ENCODE assay signal across 8 mouse cellular contexts in genomic region chr6:47920447-47921340, GRCm38 (mm10). TPM values are rescaled to one million over a fixed set of nuclear protein-coding genes. Genes with fewer than 3 reads are reported as not detected.
DNase-seq lines count a peak whose midpoint lies in the region; ATAC-seq and TF ChIP-seq lines count a peak whose summit lies in the region.

TSS of gene Zfp212 (plus strand) at chr6:47920476.

- intact Hi-C loops in heart, postnatal 36 days (cut with DNase I) = loop anchor here (1.0 to 10.0 kb wide), 3 partner anchors 44 to 164 kb away; partner anchors contain the start of genes Zfp282, Zfp398 and Zfp746

- H3K36me3 ChIP-seq in forebrain, postnatal 0 days (ENCODE audit: insufficient read depth) = no peaks in the 10 kb centered on the region
- H3K36me3 ChIP-seq in lung, embryonic 14.5 days (ENCODE audit: insufficient read depth) = no peaks in the 10 kb centered on the region

- DNase-seq in MEL-GATA-1-ER (ENCODE audit: extremely low read depth, low read depth) = peak; percentile 75
- peak; percentile 91 for DNase-seq in cerebellum, adult 2 months
- DNase-seq in forebrain, postnatal 0 days = peak; percentile 94
- peak; percentile 85 to 91 for DNase-seq in heart, postnatal 36 days
- peak; percentile 82 to 86 for DNase-seq in layer of hippocampus, adult 8-10 months (ENCODE audit: low spot score in 2 of 2)
- peak; percentile 95 for DNase-seq in lung, embryonic 14.5 days
- peak; percentile 88 for DNase-seq in testis, postnatal 14 days (ENCODE audit: low spot score)

- no peaks in the 10 kb centered on the region for H3K9me3 ChIP-seq in forebrain, postnatal 0 days (ENCODE audit: low read length)
- H3K9me3 ChIP-seq in lung, embryonic 14.5 days (ENCODE audit: low read depth, low read length) = no peaks in the 10 kb centered on the region

- WGBS in cerebellum, adult 2 months = under 1% methylated on average over 67 of the region's 67 CpGs
- WGBS in forebrain, postnatal 0 days = under 1% methylated on average over 67 of the region's 67 CpGs
- WGBS in lung, embryonic 14.5 days = 1% methylated on average over 67 of the region's 67 CpGs

- peaks cover 6% of the 10 kb centered on the region for H3K4me1 ChIP-seq in cerebellum, adult 2 months (ENCODE audit: control insufficient read depth, insufficient read depth, low read length)
- H3K4me1 ChIP-seq in forebrain, postnatal 0 days (ENCODE audit: insufficient read depth) = peaks cover 10% of the 10 kb centered on the region
- peaks cover 7% of the 10 kb centered on the region; the same call in 1 of the 2 replicates for H3K4me1 ChIP-seq in lung, embryonic 14.5 days (ENCODE audit: insufficient read depth)

- H3K27me3 ChIP-seq in cerebellum, adult 2 months (ENCODE audit: control insufficient read depth, insufficient read depth, low read length) = no peaks in the 10 kb centered on the region
- no peaks in the 10 kb centered on the region for H3K27me3 ChIP-seq in forebrain, postnatal 0 days (ENCODE audit: insufficient read depth, low read length)
- H3K27me3 ChIP-seq in lung, embryonic 14.5 days (ENCODE audit: insufficient read depth, low read length) = no peaks in the 10 kb centered on the region

- peak within 1 kb of the TSS; percentile 82 for H3K4me3 ChIP-seq in cerebellum, adult 2 months (replicated peaks; ENCODE audit: insufficient read depth, low read depth, low read length)
- peak within 1 kb of the TSS; percentile 63 for H3K4me3 ChIP-seq in forebrain, postnatal 0 days (ENCODE audit: low read depth, low read length)
- H3K4me3 ChIP-seq in lung, embryonic 14.5 days (ENCODE audit: low read depth, low read length) = peak within 1 kb of the TSS; percentile 84

- TF ChIP-seq POLR2A in cerebellum, adult 2 months (IDR thresholded peaks at IDR 0.05; ENCODE audit: borderline replicate concordance, insufficient read depth, low read length) = peak; percentile 62

- TF ChIP-seq CTCF in cerebellum, adult 2 months (IDR thresholded peaks at IDR 0.05; ENCODE audit: borderline replicate concordance, insufficient read depth, low read depth, low read length) = peak; percentile 59
- peak; percentile 81 for TF ChIP-seq CTCF in forebrain, postnatal 0 days (IDR thresholded peaks at IDR 0.05; ENCODE audit: low read depth)
- TF ChIP-seq CTCF in lung, embryonic 14.5 days (IDR thresholded peaks at IDR 0.05; ENCODE audit: low read depth) = peak; percentile 72

- peak within 1 kb of the TSS; percentile 66 for H3K9ac ChIP-seq in forebrain, postnatal 0 days
- peak within 1 kb of the TSS; percentile 86 for H3K9ac ChIP-seq in lung, embryonic 14.5 days

- peak; percentile 98 for ATAC-seq in forebrain, postnatal 0 days
- peak; percentile 97 for ATAC-seq in lung, embryonic 14.5 days (ENCODE audit: insufficient read depth)
- peak; percentile 93 for ATAC-seq in neutrophil, adult 5-6 weeks (ENCODE audit: extremely low read depth, insufficient number of reproducible peaks, low FRiP score, poor library complexity, severe bottlenecking)

- peak within 1 kb of the TSS; percentile 76 for H3K4me2 ChIP-seq in forebrain, postnatal 0 days (ENCODE audit: low read depth)
- H3K4me2 ChIP-seq in lung, embryonic 14.5 days = peak within 1 kb of the TSS; percentile 84

- peak within 1 kb of the TSS; percentile 82 for H3K27ac ChIP-seq in cerebellum, adult 2 months (ENCODE audit: insufficient read depth, low read length)
- peak within 1 kb of the TSS; percentile 95 for H3K27ac ChIP-seq in forebrain, postnatal 0 days (ENCODE audit: low read depth, low read length)
- H3K27ac ChIP-seq in lung, embryonic 14.5 days (ENCODE audit: low read depth) = peak within 1 kb of the TSS; percentile 97

RNA-seq across cellular contexts. Expression of gene Zfp212, which starts in this region (rescaled TPM):
- polyA plus RNA-seq in cerebellum, adult 2 months (2012; rRNA removed) = 17.2 and 19.0 TPM in 2 replicates
- 12.8 and 17.0 TPM in 2 replicates for total RNA-seq in forebrain, postnatal 0 days (2014; rRNA removed)
- polyA plus RNA-seq in forebrain, postnatal 0 days (2015; fragmentation: Nextera tagmentation; extraction: Ambion mirVana) = 19.3 and 21.8 TPM in 2 replicates
- total RNA-seq in heart, postnatal 36 days (2021) = 1 to 10 TPM; 8.7 to 9.4 TPM
- 10 to 100 TPM; 20.1 to 24.0 (median 21.5) TPM for total RNA-seq in layer of hippocampus, adult 8-10 months (2022)
- polyA plus RNA-seq in lung, embryonic 14.5 days (2014; fragmentation: Nextera tagmentation; extraction: Ambion mirVana) = 14.9 and 16.2 TPM in 2 replicates
- 13.4 and 15.2 TPM in 2 replicates for total RNA-seq in neutrophil, adult 5-6 weeks (2017)

Comparison
In these comparisons a context has a peak if more than half of its experiments do, and no peak if none do; other contexts are left out.
1. Peak in every context shown above with its lines: DNase-seq, ATAC-seq, H3K4me3 ChIP-seq and H3K27ac ChIP-seq.